Mouse (Mus musculus): Measurements from ENCODE around the gene Cbr3.

GRCm38 (mm10) chr16:93682689-93683507 is at the start of gene Cbr3:
- TF ChIP-seq POLR2A (IDR thresholded peaks at IDR 0.05; ENCODE audit: insufficient read depth, low read depth, low read length) (peak; percentile 59), CTCF (IDR thresholded peaks at IDR 0.05) (peak; percentile 70)

Data from heart, adult 2 months (tissue).